Mouse (Mus musculus): ENCODE results near the gene Eif5.

The Eif5 gene

GRCm38 (mm10) chr12:111565363-111565762 lies 27.5 kb downstream of the Eif5 start:
- no peak for DNase-seq (ENCODE audit: low spot score)

DNA sequence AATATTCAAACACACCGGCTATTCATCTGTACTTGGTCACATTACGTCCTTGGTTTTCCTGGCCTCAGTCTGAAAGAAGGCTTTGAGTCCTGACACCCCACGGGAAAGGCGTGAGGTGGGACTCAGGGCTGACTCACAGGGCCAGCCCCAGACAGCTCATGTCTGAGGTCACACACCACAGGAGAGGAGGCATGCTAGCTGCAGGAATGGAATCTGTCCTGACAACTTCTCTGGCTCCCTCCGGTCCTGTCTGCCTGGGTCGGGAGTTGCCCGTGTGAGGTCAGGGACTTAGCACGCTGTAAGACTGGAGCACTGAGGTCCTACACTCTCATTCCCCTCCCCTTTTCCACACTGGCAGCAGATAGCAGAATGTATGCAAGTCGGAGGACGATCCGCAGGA lies 31.0 kb downstream of the Eif5 start:
- no peak for DNase-seq (ENCODE audit: low spot score)

DNA sequence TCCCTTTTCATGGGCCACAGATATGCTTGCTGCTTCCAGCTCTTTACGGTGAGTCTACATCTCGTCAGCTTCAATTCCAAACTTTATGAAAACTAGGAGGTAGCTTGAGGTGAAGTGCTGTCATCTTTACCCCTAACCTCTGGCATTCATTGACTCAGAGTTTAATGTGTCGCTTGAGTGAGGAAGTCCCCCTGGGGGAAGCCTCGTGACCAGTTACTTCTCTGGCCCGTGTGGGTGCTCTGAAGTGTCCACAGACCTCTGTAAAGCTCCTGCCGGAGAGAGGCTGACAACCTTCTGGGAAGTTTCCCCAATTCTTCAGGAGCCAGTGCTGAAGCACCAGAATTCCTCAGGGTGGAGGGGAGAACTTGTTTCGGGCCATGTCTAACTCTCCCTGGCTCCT lies 34.6 kb downstream of the Eif5 start:
- no peak for DNase-seq (ENCODE audit: low spot score)

- no peak for DNase-seq (ENCODE audit: low spot score)
Measured at GRCm38 (mm10) chr12:111573315-111573714, 35.5 kb downstream of the Eif5 start.

- DNase-seq (ENCODE audit: low spot score), result peak; percentile 96
Measured at GRCm38 (mm10) chr12:111574074-111574886, 36.5 kb downstream of the Eif5 start, which contains the start of gene Mark3. Gene Mark3 (plus strand): TSS chr12:111574523.

- peak; percentile 22 for DNase-seq (ENCODE audit: low spot score)
Measured at GRCm38 (mm10) chr12:111574887-111575838, 37.3 kb downstream of the Eif5 start.

DNA sequence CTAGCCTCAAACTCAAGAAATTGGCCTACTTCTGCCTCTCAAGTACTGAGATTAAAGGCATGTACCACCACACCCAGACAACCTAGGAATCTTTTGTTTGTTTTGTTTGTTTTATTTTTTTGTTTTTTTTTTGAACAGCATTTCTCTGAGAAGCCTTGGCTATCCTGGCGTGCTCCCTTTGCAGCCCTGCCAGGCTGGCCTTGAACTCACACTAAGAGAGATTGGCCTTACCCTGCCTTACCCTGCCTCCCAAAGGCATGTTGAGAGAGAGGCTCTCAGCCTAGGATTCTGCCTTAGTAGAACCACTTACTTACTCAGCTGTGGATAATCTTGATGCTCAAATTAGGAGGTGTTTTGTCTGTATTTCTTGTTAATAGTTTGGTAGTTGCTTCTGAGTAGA lies 45.2 kb downstream of the Eif5 start:
- no peak for DNase-seq (ENCODE audit: low spot score)

DNA sequence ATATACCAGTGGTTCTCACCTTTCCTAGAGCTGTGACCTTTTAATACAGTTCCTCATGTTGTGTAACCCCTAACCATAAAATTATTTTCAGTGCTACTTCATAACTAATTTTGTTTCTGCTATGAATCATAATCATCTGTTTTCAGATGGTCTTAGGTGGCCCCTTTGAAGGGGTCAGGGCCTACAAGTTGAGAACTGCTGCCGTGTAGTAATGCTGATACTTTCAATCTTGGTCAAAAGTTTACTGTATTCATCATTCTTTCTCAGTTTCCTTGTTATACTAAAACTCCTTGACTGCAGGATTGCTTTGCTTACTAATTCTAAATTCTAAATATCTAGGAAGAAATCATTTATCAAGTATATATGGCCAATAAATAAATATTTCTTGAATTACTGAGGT lies 46.6 kb downstream of the Eif5 start:
- DNase-seq (ENCODE audit: low spot score), result no peak

- no peak for DNase-seq (ENCODE audit: low spot score)
Measured at GRCm38 (mm10) chr12:111587252-111587651, 49.4 kb downstream of the Eif5 start.

DNA sequence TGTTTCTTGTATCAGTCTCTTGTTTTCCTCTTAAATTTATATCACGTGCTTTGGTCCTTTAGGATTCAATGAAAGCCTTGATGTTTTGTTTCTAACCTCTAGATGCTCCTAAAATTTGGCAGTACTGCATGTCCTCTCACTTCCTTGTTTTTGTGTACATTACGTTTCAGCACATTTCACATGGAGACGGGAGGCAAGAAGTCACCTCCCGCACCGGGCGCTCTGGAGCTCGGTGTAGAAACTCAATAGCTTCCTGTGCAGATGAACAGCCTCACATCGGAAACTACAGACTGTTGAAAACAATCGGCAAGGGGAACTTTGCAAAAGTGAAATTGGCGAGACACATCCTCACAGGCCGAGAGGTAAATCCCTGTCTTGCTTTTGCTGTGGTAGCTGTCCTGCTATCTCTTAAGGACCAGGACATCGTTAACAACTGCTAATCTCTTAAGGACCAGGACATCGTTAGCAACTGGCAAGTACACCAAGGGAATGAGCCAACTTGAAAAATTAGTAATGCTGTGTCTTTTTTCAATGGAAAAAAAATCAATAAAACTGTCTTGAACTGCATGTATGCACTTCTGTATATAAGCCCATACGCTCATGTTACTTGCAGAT lies 54.7 kb downstream of the Eif5 start:
- no peak for DNase-seq (ENCODE audit: low spot score)

DNA sequence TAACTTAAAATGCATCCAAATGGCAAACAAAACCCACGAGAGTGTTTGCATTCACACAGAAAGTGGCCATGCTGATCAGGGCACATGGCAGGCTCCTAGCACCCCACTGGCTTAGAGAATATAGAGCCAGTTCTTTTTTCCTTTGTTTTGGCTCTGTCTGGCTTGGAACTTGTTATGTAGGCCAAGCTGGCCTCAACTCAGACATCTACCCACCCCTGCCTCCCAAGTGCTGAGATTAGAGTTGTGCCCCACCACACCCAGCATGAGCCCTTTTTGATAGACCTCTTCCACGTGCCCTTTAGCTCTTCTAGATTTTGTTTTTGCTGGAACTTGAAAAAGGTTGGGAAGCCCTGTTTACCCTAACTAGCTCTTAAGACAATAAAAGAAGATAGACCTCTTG lies 56.0 kb downstream of the Eif5 start:
- no peak for DNase-seq (ENCODE audit: low spot score)
